Mouse (Mus musculus): ENCODE measurements around the gene Tbx10.
"Not testable (repeated sequence)": the region's sequence is repeated elsewhere in the genome, so short reads cannot be mapped to it uniquely, and the experiment has no call there.

The Tbx10 gene

DNA sequence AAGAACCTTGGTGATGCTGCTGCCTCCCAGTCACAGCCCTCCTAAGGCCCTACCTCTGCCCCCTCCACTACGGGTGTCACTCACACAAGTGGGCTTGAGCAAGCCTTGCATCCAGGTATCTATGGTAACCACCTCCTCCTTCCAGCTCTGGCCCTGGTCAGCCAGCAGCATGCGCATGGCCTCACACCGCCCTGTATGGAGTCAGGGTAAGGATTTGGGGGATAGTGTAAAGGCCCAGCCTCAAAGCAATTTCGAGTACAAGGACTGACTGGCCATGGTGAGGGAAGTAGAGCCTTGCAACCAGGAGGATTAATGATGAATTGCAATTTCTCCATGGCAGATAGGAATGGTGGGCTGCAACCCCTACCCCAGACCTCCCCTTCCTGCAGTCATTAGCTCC lies 48.9 kb downstream of the Tbx10 start:
- in situ Hi-C loops (cut with MboI, MseI) = loop anchor here in 1 of 2 experiments (5.0 kb wide), 1 partner anchor 49 kb away; the partner anchor contains the start of gene Tbx10

DNA sequence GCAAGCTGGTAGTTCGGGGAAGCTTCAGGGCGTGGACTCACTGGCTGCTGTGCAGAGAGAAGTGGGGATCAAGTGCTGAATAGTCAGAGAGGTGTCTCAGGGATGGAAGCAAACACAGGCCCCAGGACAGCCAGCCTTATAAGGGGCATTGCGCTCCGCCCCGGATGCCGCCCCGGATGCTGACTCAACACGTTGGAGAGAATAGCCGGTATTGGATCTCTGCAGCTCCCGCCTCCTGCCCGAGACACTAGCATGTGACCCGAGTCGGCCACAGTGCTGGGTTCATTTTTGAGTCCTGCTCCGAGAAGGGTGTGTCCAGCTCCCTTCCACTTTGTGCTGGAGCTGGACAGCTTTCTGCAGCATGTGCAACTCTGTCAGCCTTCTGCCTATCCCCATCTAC lies 49.6 kb downstream of the Tbx10 start:
- in situ Hi-C loops (cut with MboI, MseI) = loop anchor here in 1 of 2 experiments (5.0 kb wide), 1 partner anchor 50 kb away; the partner anchor contains the start of gene Tbx10

DNA sequence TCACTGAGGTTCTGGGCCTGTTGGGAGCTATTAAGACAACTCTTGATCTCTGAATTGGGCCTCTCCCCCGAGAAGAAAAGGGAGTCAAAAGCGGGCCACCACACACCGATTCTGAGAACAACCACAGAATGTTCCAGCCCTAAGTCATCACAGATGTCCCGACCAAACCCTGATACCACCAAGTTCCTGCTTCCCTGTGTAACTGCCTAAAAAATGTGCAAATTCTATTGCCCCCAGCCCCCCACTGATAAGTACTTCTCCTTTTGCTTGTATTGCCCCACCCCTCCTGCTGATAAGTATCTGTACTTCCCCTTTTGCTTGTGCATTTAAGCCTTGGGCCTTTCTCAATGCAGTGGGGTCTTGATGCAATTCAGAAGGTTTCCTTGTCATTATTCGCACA lies 51.6 kb downstream of the Tbx10 start:
- in situ Hi-C loops (cut with MboI, MseI) = loop anchor here in 1 of 2 experiments (5.0 kb wide), 1 partner anchor 52 kb away; the partner anchor contains the start of gene Tbx10

DNA sequence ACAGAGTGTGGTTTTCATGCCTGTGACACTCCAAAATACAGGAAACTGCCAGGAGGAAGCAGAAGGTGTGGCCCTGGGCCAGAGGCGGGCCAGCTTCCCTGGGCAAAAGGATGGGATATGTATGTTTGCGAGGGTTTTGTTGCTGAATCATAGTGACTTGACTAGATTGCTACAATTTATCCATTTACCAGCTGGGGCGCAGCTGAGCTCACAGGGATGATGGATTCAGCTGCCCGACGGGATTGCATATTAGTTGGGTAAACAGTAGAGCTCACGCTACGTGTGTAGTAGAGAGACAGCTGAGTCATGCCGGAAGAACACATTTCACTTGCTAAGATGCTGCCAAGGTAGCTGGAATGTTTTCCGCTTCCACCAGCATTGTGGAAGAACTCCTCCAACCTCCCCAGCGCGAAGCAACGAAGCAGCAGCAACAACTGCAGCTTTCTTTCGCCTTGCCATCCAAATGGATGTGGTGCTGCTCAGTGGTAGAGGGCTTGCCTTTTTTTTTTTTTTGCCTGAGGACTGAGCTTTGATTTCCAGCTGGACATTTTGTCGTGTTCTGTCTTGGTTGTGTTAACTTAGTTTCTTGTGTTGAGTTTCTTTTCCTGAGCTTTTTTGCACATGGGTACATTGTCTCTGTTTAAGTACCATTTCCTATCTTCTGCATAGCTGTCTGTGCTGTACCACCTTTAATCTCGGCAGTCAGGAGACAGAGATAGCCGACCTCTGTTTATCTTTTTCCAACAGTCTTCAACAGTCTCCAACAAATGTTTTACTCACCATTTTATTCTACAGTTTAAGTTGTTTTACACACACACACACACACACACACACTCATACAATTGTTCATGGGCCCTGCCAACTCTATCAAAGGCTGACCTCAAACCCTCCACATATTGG lies 53.7 kb downstream of the Tbx10 start, which contains the start of gene Gstp2:
TSS of gene Gstp2 (minus strand) at position 58 of the 900 bp plus-strand sequence.
- in situ Hi-C loops (cut with MboI, MseI) = no loop called here

DNA sequence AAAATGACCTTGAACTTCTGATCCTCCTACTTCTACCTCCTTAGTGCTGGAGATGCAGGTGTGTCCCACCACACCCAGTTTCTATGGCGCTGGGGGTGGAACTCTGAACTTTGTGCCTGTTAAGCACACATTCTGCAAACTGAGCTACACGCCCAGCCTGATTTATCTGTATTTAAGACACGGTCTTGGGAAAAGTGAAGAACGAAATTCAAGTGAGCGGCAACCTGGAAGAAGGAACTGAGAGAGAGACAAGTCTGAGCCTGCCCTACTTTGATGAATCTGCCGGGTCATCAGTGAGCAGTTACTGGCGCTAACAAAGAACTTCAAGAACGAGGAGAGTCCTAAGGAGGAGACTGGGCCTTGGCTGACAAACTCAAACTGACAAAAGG lies 54.3 kb downstream of the Tbx10 start:
- in situ Hi-C loops (cut with MboI, MseI) = no loop called here

DNA sequence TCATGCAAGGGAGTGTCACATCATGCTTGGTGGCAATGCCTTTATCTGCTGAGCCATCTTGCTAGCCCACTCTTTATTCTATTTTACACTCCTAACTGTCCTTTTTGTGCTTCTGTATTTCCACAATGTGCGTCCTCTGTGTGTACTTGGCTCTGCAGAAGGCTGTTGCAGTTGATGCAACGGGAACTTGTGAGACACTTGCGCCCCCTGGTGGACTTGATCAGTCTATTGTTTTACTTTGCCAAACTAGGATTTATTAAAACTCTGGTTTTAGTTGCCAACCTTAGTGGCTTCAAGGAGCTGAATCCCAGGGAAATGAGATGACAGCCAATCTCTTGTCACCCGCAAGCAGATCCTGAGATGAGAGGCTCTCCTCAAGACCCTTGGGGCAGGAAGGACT lies 55.3 kb downstream of the Tbx10 start:
- in situ Hi-C loops (cut with MboI, MseI) = no loop called here

DNA sequence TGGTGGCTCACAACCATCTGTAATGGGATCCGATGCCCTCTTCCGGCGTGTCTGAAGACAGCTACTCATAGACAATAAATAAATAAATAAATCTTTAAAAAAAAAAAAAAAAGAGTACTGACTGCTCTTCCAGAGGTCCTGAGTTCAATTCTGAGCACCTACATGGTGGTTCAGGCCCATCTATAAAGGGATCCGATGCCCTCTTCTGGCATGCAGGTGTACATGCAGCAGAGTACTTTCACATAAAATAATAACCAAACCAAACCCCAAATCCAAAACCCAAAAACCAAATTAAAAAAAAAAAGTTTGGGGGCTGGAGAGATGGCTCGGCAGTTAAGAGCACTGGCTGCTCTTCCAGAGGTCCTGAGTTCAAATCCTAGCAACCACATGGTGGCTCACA lies 56.5 kb downstream of the Tbx10 start:
- in situ Hi-C loops (cut with MboI, MseI) = not testable (repeated sequence)
